Mouse (Mus musculus) embryonic facial prominence, embryonic 12.5 days (tissue): ENCODE results near the gene Robo1. TPM values are rescaled to one million over a fixed set of nuclear protein-coding genes. Genes with fewer than 3 reads are reported as not detected.

Experiments used
- ATAC-seq: fragments of 200-750 bp; cut with Nextera tagmentation; 2 replicates; pipeline ENCODE4 v1.8.0; 2017; ENCODE audit not compliant: insufficient number of reproducible peaks, insufficient read depth, low FRiP score, low TSS enrichment
- H3K27ac ChIP-seq: fragments of 300-500 bp; sonication (generic); 2 replicates; pipeline ENCODE4 v1.5.1; 2016; ENCODE audit warnings: mild to moderate bottlenecking
- H3K27me3 ChIP-seq: fragments of 300-500 bp; sonication (generic); 2 replicates; pipeline ENCODE4 v1.6.1; 2016; ENCODE audit warnings: mild to moderate bottlenecking, moderate library complexity
- H3K36me3 ChIP-seq: fragments of 300-500 bp; sonication (generic); 2 replicates; pipeline ENCODE4 v1.6.1; 2016; ENCODE audit warnings: mild to moderate bottlenecking
- H3K4me1 ChIP-seq: fragments of 300-500 bp; sonication (generic); 2 replicates; pipeline ENCODE4 v1.6.1; 2016
- H3K4me2 ChIP-seq: fragments of 300-500 bp; sonication (generic); replicated peaks from 2 replicates; pipeline ENCODE4 v1.6.1; 2016; ENCODE audit warnings: mild to moderate bottlenecking, moderate library complexity
- H3K4me3 ChIP-seq: fragments of 300-500 bp; sonication (generic); 2 replicates; pipeline ENCODE4 v1.5.1; 2016; ENCODE audit warnings: mild to moderate bottlenecking
- H3K9ac ChIP-seq: fragments of 300-500 bp; sonication (generic); 2 replicates; pipeline ENCODE4 v1.6.1; 2016; ENCODE audit warnings: mild to moderate bottlenecking, moderate library complexity
- H3K9me3 ChIP-seq: fragments of 300-500 bp; sonication (generic); 2 replicates; pipeline ENCODE4 v1.6.1; 2016; ENCODE audit warnings: mild to moderate bottlenecking, moderate library complexity
- WGBS: fragments of 180-500 bp; shearing (Covaris S2); methylation state at CpG from one replicate; pipeline ENCODE4 v1.1.7; 2016; 5-methylcytosine and 5-hydroxymethylcytosine counted together
- polyA plus RNA-seq: library from polyadenylated mRNA; unstranded; fragments of >200 nt; fragmentation: Nextera tagmentation; extraction: Ambion mirVana; gene quantifications from 2 replicates; pipeline ENCODE4 v1.2.1, GENCODE M21; 2016

Robo1 gene
- polyA plus RNA-seq, 1 experiment from 2014 or later, result 77.9 TPM

DNA sequence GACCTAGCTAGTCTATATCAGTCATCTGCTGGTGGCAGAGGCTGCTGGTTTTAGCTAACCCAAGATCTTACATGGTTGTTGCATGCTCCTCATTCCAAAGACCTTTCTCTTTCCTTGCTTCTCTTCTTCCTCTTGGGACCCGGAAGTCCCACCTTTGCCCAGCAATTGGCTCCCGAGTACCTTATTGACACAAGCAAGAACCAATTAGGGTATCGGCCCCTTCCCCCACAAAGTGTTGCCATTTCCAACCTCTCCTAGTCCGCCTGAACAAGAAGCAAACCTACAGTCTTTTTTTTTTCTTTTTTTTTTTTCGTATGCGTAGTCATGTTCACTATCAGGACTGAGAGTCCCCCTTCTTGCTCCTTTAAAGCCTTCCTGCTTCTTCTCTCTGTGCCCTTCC lies 478.0 kb downstream of the Robo1 start:
- H3K27ac ChIP-seq, result no peak overlapping the region
- no peak overlapping the region for H3K4me2 ChIP-seq
- H3K4me3 ChIP-seq, result no peak overlapping the region
- H3K36me3 ChIP-seq, result no peaks in the 10 kb centered on the region
- WGBS, result 68% methylated on average over 6 of the region's 6 CpGs
- H3K9me3 ChIP-seq, result no peaks in the 10 kb centered on the region
- H3K27me3 ChIP-seq, result no peaks in the 10 kb centered on the region
- no peak for ATAC-seq
- no peak overlapping the region for H3K9ac ChIP-seq
- H3K4me1 ChIP-seq, result peaks cover 9% of the 10 kb centered on the region; the same call in 1 of the 2 replicates

DNA sequence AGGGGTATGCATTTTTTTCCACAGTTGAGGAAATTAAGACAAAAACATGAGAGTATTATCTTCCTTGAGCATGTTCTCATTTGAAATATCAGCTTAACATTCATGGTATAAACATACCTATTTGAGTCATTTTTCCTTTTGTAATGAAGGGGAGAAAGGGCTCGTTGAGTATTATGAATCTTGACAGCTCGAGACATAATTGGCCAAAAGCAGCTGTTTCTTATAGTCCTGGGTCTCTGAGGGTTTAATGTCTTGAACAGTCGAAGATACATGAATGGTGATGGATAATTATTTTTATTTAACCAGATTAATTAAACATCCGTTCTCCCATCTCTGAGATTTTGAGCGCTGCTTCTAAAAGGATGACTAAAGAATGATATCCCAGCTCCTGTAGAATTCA lies 478.5 kb downstream of the Robo1 start:
- no peaks in the 10 kb centered on the region for H3K9me3 ChIP-seq
- H3K27ac ChIP-seq, result no peak overlapping the region
- ATAC-seq, result no peak
- H3K4me3 ChIP-seq, result no peak overlapping the region
- H3K36me3 ChIP-seq, result no peaks in the 10 kb centered on the region
- no peak overlapping the region for H3K4me2 ChIP-seq
- peaks cover 9% of the 10 kb centered on the region; the same call in 1 of the 2 replicates for H3K4me1 ChIP-seq
- WGBS, result 35% methylated on average over 5 of the region's 5 CpGs
- H3K27me3 ChIP-seq, result no peaks in the 10 kb centered on the region
- H3K9ac ChIP-seq, result no peak overlapping the region

DNA sequence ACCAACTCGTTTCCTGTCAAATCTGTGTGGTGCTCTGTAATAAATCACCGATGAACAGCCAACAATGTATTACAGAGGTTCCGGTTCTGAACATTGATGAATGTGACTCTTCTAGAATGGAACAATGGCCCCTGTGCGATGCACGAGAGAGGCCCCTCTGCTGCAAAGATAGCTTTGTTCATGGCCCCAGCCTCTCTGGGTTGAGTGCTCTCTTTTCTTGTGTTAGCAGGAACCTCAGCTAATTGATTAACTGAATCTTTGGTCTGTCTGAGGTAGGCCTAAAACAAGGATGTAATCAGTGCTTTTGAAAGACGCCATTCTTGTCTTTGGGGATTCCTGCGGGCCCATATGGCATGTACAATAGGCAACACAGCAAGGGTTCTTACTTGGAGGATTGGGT lies 479.9 kb downstream of the Robo1 start:
- no peak overlapping the region for H3K4me3 ChIP-seq
- H3K9ac ChIP-seq, result no peak overlapping the region
- 0 out of 2 replicates have a peak, but pooled peaks have one; percentile 41 for ATAC-seq
- no peaks in the 10 kb centered on the region for H3K9me3 ChIP-seq
- H3K36me3 ChIP-seq, result no peaks in the 10 kb centered on the region
- no peaks in the 10 kb centered on the region for H3K27me3 ChIP-seq
- no peak overlapping the region for H3K4me2 ChIP-seq
- H3K4me1 ChIP-seq, result peaks cover 9% of the 10 kb centered on the region; the same call in 1 of the 2 replicates
- WGBS, result 39% methylated on average over 7 of the region's 7 CpGs
- H3K27ac ChIP-seq, result no peak overlapping the region

DNA sequence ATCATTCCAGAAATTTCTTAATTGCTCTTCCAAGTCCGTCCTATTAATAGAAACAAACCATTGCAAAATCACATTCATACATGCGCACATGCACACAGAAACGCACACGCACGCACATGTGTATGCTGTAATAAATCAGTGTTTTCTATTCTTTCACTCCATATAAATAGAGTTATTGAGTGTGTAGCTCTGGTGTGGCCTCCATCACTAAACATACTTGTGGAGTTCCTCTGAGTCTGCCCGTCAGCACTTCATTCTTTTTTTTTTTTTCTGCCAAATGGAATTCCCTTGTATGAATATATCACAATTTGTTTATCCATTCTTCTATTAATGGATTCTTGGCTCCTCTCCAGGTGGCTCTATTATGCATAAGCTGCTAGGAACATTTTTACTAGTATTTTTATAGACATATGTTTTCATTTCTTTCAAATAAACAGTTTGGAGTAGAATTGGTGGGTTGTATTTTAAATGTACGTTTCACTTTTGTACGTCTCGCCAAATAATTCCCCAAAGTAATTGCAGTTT lies 483.1 kb downstream of the Robo1 start:
- H3K4me2 ChIP-seq, result no peak overlapping the region
- peaks cover 18% of the 10 kb centered on the region for H3K4me1 ChIP-seq
- WGBS, result 88% methylated on average over 9 of the region's 9 CpGs
- ATAC-seq, result no peak
- H3K27me3 ChIP-seq, result no peaks in the 10 kb centered on the region
- H3K36me3 ChIP-seq, result no peaks in the 10 kb centered on the region
- H3K9ac ChIP-seq, result no peak overlapping the region
- no peak overlapping the region for H3K4me3 ChIP-seq
- H3K27ac ChIP-seq, result no peak overlapping the region
- H3K9me3 ChIP-seq, result no peaks in the 10 kb centered on the region

DNA sequence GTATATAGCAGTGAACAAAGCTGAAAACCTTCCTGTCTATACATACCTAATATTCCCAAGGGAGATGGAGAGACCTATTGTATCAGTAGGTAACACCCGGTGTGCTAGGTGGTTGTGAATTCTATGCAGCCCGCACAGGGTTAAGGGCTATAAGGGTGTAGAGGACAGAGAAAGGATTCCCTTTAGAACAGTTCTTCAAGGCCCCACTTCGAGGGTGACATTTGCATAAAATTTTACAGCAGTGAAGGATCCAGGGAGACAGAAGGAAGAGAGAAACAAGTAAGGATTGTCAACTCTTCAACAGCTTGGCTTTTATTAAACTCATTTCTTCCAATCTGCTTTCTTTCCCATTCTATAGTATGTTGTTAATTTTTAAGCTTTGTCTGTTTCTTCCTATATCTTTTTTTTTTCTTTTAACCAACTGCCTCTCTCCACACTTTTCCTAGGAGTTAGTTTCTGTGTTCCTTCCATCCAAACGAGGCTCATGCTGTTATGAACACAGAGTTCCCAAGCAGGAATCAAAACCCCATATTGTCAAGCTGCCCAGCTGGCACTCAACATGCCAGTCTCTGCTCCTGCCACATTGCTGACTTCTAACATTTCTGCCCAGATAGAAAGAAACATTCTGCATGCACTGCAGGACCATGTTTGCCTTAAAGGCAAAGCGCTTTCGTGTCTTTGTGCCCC lies 486.7 kb downstream of the Robo1 start:
- H3K4me2 ChIP-seq, result no peak overlapping the region
- H3K36me3 ChIP-seq, result no peaks in the 10 kb centered on the region
- no peaks in the 10 kb centered on the region for H3K9me3 ChIP-seq
- no peaks in the 10 kb centered on the region for H3K27me3 ChIP-seq
- H3K27ac ChIP-seq, result 0 out of 2 replicates have a peak overlapping the region, but pooled peaks have one; percentile 30
- H3K9ac ChIP-seq, result no peak overlapping the region
- no peak for ATAC-seq
- 52% methylated on average over 6 of the region's 6 CpGs for WGBS
- H3K4me3 ChIP-seq, result no peak overlapping the region
- peaks cover 37% of the 10 kb centered on the region for H3K4me1 ChIP-seq

DNA sequence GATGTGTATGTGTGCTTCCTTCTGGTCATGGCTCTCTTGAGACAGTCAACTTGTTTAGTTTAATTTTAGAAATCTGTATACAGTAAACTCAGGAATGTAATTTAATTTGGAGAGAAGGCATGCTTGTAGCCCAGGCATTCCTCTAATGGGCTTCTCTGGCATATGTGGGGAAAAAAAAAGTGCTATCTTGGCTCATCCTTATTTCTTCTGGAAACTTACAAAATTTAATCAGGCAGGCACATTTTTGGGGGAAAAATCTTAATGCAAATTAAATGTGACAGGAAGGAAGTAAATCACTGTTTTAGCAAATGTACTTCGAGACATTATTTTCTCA lies 487.2 kb downstream of the Robo1 start:
- peaks cover 42% of the 10 kb centered on the region for H3K4me1 ChIP-seq
- H3K4me3 ChIP-seq, result no peak overlapping the region
- 0 out of 2 replicates have a peak overlapping the region, but pooled peaks have one; percentile 30 for H3K27ac ChIP-seq
- no peak overlapping the region for H3K4me2 ChIP-seq
- H3K9ac ChIP-seq, result no peak overlapping the region
- no peaks in the 10 kb centered on the region for H3K9me3 ChIP-seq
- H3K27me3 ChIP-seq, result no peaks in the 10 kb centered on the region
- no peak for ATAC-seq
- 41% methylated on average over 1 of the region's 1 CpGs for WGBS
- no peaks in the 10 kb centered on the region for H3K36me3 ChIP-seq

DNA sequence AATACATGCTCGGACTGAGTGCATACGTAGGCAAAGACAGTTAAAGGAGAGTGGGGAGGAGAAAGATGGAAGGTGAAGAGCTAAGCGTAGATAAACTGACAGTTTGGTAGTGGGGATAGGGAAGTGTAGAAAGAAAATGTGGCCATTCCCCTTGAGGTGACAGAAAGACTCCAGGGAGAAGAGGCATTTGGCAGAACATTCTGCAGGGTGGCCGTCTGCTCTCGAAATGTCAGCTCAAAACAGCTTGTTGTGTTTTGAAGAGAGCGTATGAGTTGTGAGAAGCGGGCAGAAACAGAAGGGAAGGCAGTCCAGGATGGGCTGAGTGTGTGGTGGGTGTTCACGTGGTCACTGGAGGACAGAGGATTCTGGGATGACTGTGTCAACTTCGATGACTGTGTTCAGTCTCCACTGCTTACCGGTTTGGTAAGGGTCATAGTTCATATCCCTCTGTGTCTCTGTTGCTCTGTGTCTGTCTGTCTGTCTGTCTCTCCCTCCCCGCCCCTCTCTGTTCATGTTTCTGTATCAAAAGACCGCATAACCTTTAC lies 490.4 kb downstream of the Robo1 start:
- H3K27me3 ChIP-seq, result no peaks in the 10 kb centered on the region
- ATAC-seq, result no peak
- H3K9me3 ChIP-seq, result no peaks in the 10 kb centered on the region
- WGBS, result 70% methylated on average over 12 of the region's 12 CpGs
- no peak overlapping the region for H3K4me2 ChIP-seq
- no peak overlapping the region for H3K9ac ChIP-seq
- no peaks in the 10 kb centered on the region for H3K36me3 ChIP-seq
- no peak overlapping the region for H3K4me3 ChIP-seq
- H3K27ac ChIP-seq, result 0 out of 2 replicates have a peak overlapping the region, but pooled peaks have one; percentile 4
- H3K4me1 ChIP-seq, result peaks cover 50% of the 10 kb centered on the region

DNA sequence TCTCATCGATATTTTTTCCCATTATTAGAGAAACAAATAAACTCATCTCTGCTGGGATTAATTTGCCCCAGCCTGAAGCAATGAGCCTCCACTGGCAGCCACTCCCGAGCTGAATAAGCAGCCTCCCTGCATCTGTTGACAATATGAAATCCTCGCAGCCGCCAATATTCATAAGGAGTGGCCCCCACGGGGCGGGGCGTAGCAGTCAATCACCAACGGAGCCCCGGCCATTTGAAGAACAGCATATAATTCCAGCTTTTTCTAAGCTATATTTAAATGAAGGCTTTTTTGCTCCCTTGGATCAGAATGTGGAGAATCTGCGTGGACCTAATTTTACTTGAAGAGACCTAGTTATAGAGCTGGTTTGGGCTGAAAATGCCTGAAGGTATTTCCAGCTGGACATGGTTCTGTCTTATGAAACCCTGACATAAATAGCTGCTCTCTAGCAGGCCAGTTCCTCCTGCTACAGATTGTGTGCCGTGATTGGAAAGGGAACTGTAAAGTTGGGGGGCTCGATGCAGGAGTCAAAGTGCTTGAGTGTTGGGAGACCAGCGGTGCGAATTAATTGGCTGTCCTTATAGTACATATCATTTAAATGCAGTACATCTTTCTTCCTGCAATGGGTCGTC lies 492.1 kb downstream of the Robo1 start:
- ATAC-seq, result peak; percentile 64; the same call in 1 of the 2 replicates
- peak overlapping the region; percentile 41; the same call in 1 of the 2 replicates for H3K27ac ChIP-seq
- H3K36me3 ChIP-seq, result no peaks in the 10 kb centered on the region
- no peak overlapping the region for H3K9ac ChIP-seq
- no peaks in the 10 kb centered on the region for H3K27me3 ChIP-seq
- H3K4me3 ChIP-seq, result no peak overlapping the region
- WGBS, result 52% methylated on average over 15 of the region's 15 CpGs
- H3K9me3 ChIP-seq, result no peaks in the 10 kb centered on the region; the same call in 1 of the 2 replicates
- peaks cover 42% of the 10 kb centered on the region for H3K4me1 ChIP-seq
- 0 out of 2 replicates have a peak overlapping the region, but pooled peaks have one; percentile 5 for H3K4me2 ChIP-seq

DNA sequence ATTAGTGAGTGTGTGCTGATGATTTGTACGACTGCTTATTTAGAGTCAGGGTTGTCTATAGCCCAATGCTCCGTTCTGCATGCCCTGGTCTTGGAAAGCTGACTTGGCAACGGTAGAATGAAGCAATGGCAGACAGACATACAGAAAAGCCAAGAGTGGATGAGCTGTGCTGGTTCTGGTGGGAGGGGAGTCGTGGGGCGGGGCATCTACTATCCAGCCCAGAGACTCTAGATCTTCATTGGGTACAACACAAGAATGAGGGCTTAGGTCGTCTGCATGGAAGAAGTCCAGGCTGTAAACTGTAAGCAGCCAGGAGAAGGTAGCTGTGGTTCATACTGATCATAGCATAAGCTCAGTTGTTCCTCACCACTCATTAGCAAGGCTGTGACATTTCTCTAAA lies 492.7 kb downstream of the Robo1 start:
- 86% methylated on average over 6 of the region's 6 CpGs for WGBS

DNA sequence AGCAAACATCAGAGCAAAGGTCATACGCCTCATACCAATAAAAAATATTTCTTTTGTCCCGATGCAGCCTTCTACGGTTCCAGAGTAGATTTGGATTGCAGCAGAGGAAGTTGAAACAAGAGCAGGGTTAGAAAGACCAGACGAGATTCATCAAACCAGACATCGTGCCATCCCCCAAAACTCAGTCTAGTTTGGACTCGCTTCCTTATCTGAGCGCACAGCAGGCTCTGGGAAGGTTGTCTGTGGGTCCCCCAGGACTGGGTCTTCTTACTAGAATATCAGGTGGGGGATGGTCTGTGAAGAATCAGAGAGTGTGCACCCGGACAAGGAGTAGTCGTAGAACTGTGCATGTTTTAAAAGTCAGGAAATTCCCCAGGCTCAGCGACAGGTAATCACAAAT lies 500.2 kb downstream of the Robo1 start:
- H3K9ac ChIP-seq, result no peak overlapping the region
- no peaks in the 10 kb centered on the region for H3K27me3 ChIP-seq
- H3K9me3 ChIP-seq, result no peaks in the 10 kb centered on the region; the same call in 1 of the 2 replicates
- H3K4me1 ChIP-seq, result peaks cover 42% of the 10 kb centered on the region
- no peaks in the 10 kb centered on the region for H3K36me3 ChIP-seq
- no peak overlapping the region for H3K4me3 ChIP-seq
- 12% methylated on average over 10 of the region's 10 CpGs for WGBS
- ATAC-seq, result no peak
- H3K4me2 ChIP-seq, result peak overlapping the region; percentile 43
- H3K27ac ChIP-seq, result peak overlapping the region; percentile 64

More for the DNA sequence above, 492.7 kb downstream of the Robo1 start:
- no peaks in the 10 kb centered on the region for H3K27me3 ChIP-seq
- no peaks in the 10 kb centered on the region for H3K36me3 ChIP-seq
- H3K4me1 ChIP-seq, result peaks cover 37% of the 10 kb centered on the region
- H3K9me3 ChIP-seq, result no peaks in the 10 kb centered on the region; the same call in 1 of the 2 replicates
- no peak overlapping the region for H3K27ac ChIP-seq
- no peak for ATAC-seq
- H3K4me3 ChIP-seq, result no peak overlapping the region
- H3K9ac ChIP-seq, result no peak overlapping the region
- H3K4me2 ChIP-seq, result 0 out of 2 replicates have a peak overlapping the region, but pooled peaks have one; percentile 5

DNA sequence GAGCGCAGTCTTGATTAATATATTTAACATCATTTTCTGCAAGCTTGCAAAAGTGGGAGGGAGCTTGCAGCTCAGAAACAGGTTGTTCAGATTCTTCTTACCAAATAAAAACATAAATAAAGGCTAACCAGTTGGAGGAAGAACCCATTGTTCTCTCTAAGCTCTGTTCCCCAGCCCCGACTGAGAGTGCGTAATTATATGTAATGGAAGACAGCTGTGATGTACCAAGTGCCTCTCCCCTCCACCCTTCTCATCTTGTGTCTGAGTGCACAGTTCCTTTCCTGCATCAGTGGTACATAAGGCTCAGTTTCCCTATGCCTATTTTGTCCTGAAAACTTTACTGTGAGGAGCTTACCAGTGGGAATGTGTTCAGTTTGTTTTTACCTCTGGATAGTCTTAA lies 502.8 kb downstream of the Robo1 start:
- no peaks in the 10 kb centered on the region for H3K27me3 ChIP-seq
- 26% methylated on average over 3 of the region's 3 CpGs for WGBS
- H3K36me3 ChIP-seq, result no peaks in the 10 kb centered on the region
- peaks cover 42% of the 10 kb centered on the region for H3K4me1 ChIP-seq
- no peak overlapping the region for H3K4me2 ChIP-seq
- no peak for ATAC-seq
- peak overlapping the region; percentile 74 for H3K27ac ChIP-seq
- H3K9ac ChIP-seq, result no peak overlapping the region
- H3K9me3 ChIP-seq, result no peaks in the 10 kb centered on the region
- H3K4me3 ChIP-seq, result no peak overlapping the region
